Mouse (Mus musculus) small intestine, adult 2 months (tissue): Measurements from ENCODE around the gene Dpp6.

Experiments used
- CTCF ChIP-seq: fragments of 200-500 bp; IDR thresholded peaks from 2 replicates; pipeline ENCODE4 v1.5.1; 2012; ENCODE audit warnings: low read depth, mild to moderate bottlenecking, control low read depth, inconsistent platforms, low read length, moderate library complexity, mixed read lengths; ENCODE audit not compliant: insufficient replicate concordance, insufficient read length; ENCODE audit errors: extremely low read depth
- POLR2A ChIP-seq: fragments of 200-500 bp; IDR thresholded peaks from 2 replicates; pipeline ENCODE4 v1.6.1; 2012; ENCODE audit warnings: low read depth, mild to moderate bottlenecking, control low read depth, inconsistent platforms, low read length, moderate library complexity

- no peak for TF ChIP-seq CTCF
- TF ChIP-seq POLR2A, result no peak
Observed at GRCm38 (mm10) chr5:27711461-27712192, 894.6 kb downstream of the Dpp6 start.
